Mouse (Mus musculus): ENCODE measurements around the gene Pla2g2d. TPM values are rescaled to one million over a fixed set of nuclear protein-coding genes. Genes with fewer than 3 reads are reported as not detected.

Pla2g2d gene
- total and polyA plus RNA-seq, 3 experiments = not detected

DNA sequence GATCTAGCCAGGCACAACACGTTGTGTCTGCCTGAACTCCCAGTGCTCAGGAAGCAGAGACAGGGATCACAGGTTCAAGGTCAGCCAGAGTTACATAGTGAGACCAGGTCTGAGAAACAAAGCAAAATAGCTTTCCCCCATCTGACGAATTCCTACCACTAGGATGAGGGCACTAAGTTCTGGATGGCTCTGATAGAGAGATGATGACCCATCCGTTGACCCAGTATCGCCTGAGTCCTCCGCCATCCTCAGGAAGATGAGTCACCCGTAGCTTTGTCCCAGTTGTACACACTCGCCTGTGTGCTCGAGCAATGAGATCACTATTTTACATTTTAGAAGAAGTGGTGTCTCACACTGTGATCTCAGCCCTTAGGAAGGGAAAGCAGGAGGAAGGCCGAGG lies 13.3 kb upstream of the Pla2g2d start:
- Histone ChIP-seq H3K9me3 (replicated peaks; ENCODE audit: insufficient read depth, low read length) (no peaks in the 10 kb centered on the region), H3K9ac (ENCODE audit: control insufficient read depth, low read depth, low read length, poor library complexity, severe bottlenecking) (no peak overlapping the region), H3K27ac (ENCODE audit: control insufficient read depth, low read depth, low read length) (no peak overlapping the region), H3K4me1 (ENCODE audit: control insufficient read depth in 1 of 2, insufficient read depth in 2 of 2, low read length in 2 of 2) (no peaks in the 10 kb centered on the region), H3K79me2 (ENCODE audit: control insufficient read depth, insufficient read depth, low read length, poor library complexity) (no peaks in the 10 kb centered on the region), H3K27me3 (ENCODE audit: control insufficient read depth in 1 of 2, insufficient read depth in 2 of 2, low read length in 2 of 2) (no peaks in the 10 kb centered on the region), H3K36me3 (ENCODE audit: control insufficient read depth in 1 of 2, insufficient read depth in 2 of 2, low read length in 2 of 2) (no peaks in the 10 kb centered on the region), H3K4me3 (ENCODE audit: control insufficient read depth in 1 of 2, insufficient read depth in 1 of 2, low read depth in 2 of 2, low read length in 2 of 2) (no peak overlapping the region)
- TF ChIP-seq ETS1 (IDR thresholded peaks at IDR 0.05; ENCODE audit: low read depth, low read length) = no peak
- TF ChIP-seq GATA1 (IDR thresholded peaks at IDR 0.05; ENCODE audit: low read depth, low read length) = no peak
- no peak for TF ChIP-seq POLR2A (IDR thresholded peaks at IDR 0.05; ENCODE audit: control insufficient read depth in 1 of 2, insufficient read depth in 1 of 2, low read depth in 1 of 2, low read length in 2 of 2, poor library complexity in 1 of 2)
- TF ChIP-seq BHLHE40 (IDR thresholded peaks at IDR 0.05; ENCODE audit: borderline replicate concordance, low read depth, low read length) = no peak
- TF ChIP-seq USF1 (IDR thresholded peaks at IDR 0.05; ENCODE audit: low read depth, low read length) = no peak
- no peak for TF ChIP-seq TCF12 (IDR thresholded peaks at IDR 0.05; ENCODE audit: low read depth, low read length)
- TF ChIP-seq HCFC1 (IDR thresholded peaks at IDR 0.05; ENCODE audit: low read depth, low read length) = no peak
- TF ChIP-seq CHD2 (IDR thresholded peaks at IDR 0.05; ENCODE audit: low read length) = no peak
- no peak for TF ChIP-seq POLR2AphosphoS5 (IDR thresholded peaks at IDR 0.05; ENCODE audit: borderline replicate concordance, low read depth, low read length)
- no peak for TF ChIP-seq POLR2AphosphoS2 (IDR thresholded peaks at IDR 0.05; ENCODE audit: low read length)
- no peak for TF ChIP-seq EP300 (IDR thresholded peaks at IDR 0.05; ENCODE audit: low read depth in 1 of 2, low read length in 2 of 2)
- no peak for TF ChIP-seq ELF1 (IDR thresholded peaks at IDR 0.05; ENCODE audit: low read depth, low read length)
- no peak for TF ChIP-seq MAFK (IDR thresholded peaks at IDR 0.05; ENCODE audit: borderline replicate concordance, low read depth, low read length)
- no peak for TF ChIP-seq ZKSCAN1 (IDR thresholded peaks at IDR 0.05; ENCODE audit: low read depth, low read length)
- no peak for TF ChIP-seq USF2 (IDR thresholded peaks at IDR 0.05; ENCODE audit: borderline replicate concordance in 1 of 2, insufficient read depth in 1 of 2, low read depth in 1 of 2, low read length in 2 of 2)
- no peak for DNase-seq (ENCODE audit: low read depth, low spot score)

DNA sequence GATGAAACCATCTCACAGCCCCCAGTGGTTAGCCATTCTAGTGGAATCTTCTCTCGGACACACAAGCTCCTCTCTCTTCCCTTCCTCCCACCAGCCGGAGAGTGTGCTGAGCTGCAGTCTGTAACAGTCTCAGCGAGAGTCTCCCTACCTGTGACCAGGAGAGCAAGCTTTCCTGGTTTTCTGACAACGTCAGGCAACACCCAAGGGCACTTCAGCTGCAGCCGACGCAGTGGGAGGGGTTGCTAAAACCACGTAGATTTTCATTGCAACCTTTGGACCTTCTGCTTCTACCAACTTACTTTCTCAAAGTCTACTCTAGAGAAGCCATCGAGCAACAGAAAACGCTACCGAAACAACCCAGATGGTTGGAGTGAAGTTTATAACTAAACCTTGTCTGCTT lies 3.6 kb upstream of the Pla2g2d start:
- Histone ChIP-seq H3K36me3 (ENCODE audit: control insufficient read depth in 1 of 2, insufficient read depth in 2 of 2, low read length in 2 of 2) (no peaks in the 10 kb centered on the region), H3K9ac (ENCODE audit: control insufficient read depth, low read depth, low read length, poor library complexity, severe bottlenecking) (no peak overlapping the region), H3K4me1 (ENCODE audit: control insufficient read depth in 1 of 2, insufficient read depth in 2 of 2, low read length in 2 of 2) (no peaks in the 10 kb centered on the region), H3K9me3 (replicated peaks; ENCODE audit: insufficient read depth, low read length) (no peaks in the 10 kb centered on the region), H3K27me3 (ENCODE audit: control insufficient read depth in 1 of 2, insufficient read depth in 2 of 2, low read length in 2 of 2) (no peaks in the 10 kb centered on the region), H3K79me2 (ENCODE audit: control insufficient read depth, insufficient read depth, low read length, poor library complexity) (no peaks in the 10 kb centered on the region), H3K27ac (ENCODE audit: control insufficient read depth, low read depth, low read length) (no peak overlapping the region), H3K4me3 (ENCODE audit: control insufficient read depth in 1 of 2, insufficient read depth in 1 of 2, low read depth in 2 of 2, low read length in 2 of 2) (no peak overlapping the region)
- no peak for DNase-seq (ENCODE audit: low read depth, low spot score)
- TF ChIP-seq TCF12 (IDR thresholded peaks at IDR 0.05; ENCODE audit: low read depth, low read length) (no peak), ETS1 (IDR thresholded peaks at IDR 0.05; ENCODE audit: low read depth, low read length) (no peak), MAFK (IDR thresholded peaks at IDR 0.05; ENCODE audit: borderline replicate concordance, low read depth, low read length) (no peak), CHD1 (IDR thresholded peaks at IDR 0.05; ENCODE audit: low read depth, low read length) (no peak), MYC (IDR thresholded peaks at IDR 0.05; ENCODE audit: low read depth, low read length) (no peak), RCOR1 (IDR thresholded peaks at IDR 0.05; ENCODE audit: low read depth, low read length) (no peak), MYB (IDR thresholded peaks at IDR 0.05; ENCODE audit: low read depth, low read length) (no peak), UBTF (IDR thresholded peaks at IDR 0.05; ENCODE audit: borderline replicate concordance, insufficient read depth, low read depth, low read length) (no peak), NELFE (IDR thresholded peaks at IDR 0.05; ENCODE audit: low read depth, low read length) (no peak), EP300 (IDR thresholded peaks at IDR 0.05; ENCODE audit: low read depth in 1 of 2, low read length in 2 of 2) (no peak), POLR2A (IDR thresholded peaks at IDR 0.05; ENCODE audit: control insufficient read depth in 1 of 2, insufficient read depth in 1 of 2, low read depth in 1 of 2, low read length in 2 of 2, poor library complexity in 1 of 2) (no peak), BHLHE40 (IDR thresholded peaks at IDR 0.05; ENCODE audit: borderline replicate concordance, low read depth, low read length) (no peak), GATA1 (IDR thresholded peaks at IDR 0.05; ENCODE audit: low read depth, low read length) (no peak)
